Mouse (Mus musculus) cortical plate, adult 2 months (tissue): ENCODE measurements around the gene Bicd1.

Experiments
- CTCF ChIP-seq: fragments of 200-500 bp; IDR thresholded peaks from 2 replicates; pipeline ENCODE4 v1.5.1; 2011; ENCODE audit warnings: mild to moderate bottlenecking, control low read depth, low read length; ENCODE audit not compliant: insufficient read depth; ENCODE audit errors: extremely low read depth
- POLR2A ChIP-seq: fragments of 200-500 bp; IDR thresholded peaks from 2 replicates; pipeline ENCODE4 v1.6.1; 2011; ENCODE audit warnings: mild to moderate bottlenecking, low read length, control low read depth; ENCODE audit not compliant: insufficient read depth; ENCODE audit errors: extremely low read depth

- no peak for TF ChIP-seq CTCF
- no peak for TF ChIP-seq POLR2A
Measured at GRCm38 (mm10) chr6:149366403-149366802, 42.3 kb upstream of the Bicd1 start.
